Mouse (Mus musculus): ENCODE results near the gene Sqor. TPM values are rescaled to one million over a fixed set of nuclear protein-coding genes. Genes with fewer than 3 reads are reported as not detected.

Sqor gene
- 2.3 and 2.5 TPM in 2 replicates for polyA plus RNA-seq (2015; fragmentation: Nextera tagmentation; extraction: Ambion mirVana)

DNA sequence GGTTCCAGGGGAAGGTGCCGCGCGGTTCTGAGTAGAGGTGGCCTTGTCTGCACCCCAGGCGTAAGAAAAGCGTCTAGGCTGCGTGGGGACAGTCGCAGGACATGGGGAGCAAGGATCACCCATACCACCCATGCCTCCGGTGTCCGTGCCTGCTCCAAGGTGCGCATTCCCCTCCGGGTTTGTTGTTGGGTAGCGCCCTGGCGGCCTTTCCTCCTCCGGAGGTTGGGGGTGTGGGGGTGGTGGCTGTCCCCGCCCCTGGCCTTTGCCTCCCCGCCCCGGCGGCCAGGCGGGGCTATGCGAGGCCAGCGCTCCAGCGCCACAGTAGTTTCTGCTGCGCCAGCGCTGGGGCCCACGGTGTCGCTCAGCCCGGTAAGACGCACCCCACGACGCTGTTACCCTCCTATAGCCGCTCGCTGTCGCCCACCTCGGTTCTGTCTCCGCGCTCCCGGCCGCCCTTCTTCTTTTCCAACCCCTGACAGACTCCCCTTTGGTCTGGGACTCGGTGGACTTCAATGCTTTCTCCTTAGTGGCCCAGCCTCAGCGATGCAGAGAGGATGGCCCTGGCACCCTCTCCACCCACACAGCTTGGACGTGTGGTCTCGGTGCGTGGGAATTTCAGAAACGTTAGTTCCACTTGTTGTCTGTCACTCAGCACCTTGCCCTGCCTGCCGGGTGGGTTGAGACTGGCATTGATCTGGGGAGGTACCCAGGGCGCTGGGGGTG is at the start of gene Sqor:
Gene Sqor (plus strand): TSS at position 167 of the 723 bp plus-strand sequence.
- peak within 1 kb of the TSS; percentile 40 for H3K4me3 ChIP-seq
- H3K27ac ChIP-seq (replicated peaks) = no peak within 1 kb of the TSS
- WGBS = under 1% methylated on average over 45 of the region's 46 CpGs
- no peaks in the 10 kb centered on the region for H3K9me3 ChIP-seq
- no peaks in the 10 kb centered on the region for H3K36me3 ChIP-seq
- peaks cover 9% of the 10 kb centered on the region for H3K4me1 ChIP-seq (replicated peaks)
- H3K9ac ChIP-seq = peak within 1 kb of the TSS; percentile 64
- H3K4me2 ChIP-seq = peak within 1 kb of the TSS; percentile 75
- ATAC-seq (ENCODE audit: low read depth) = peak; percentile 50; the same call in 1 of the 2 replicates
- H3K27me3 ChIP-seq = peaks cover 40% of the 10 kb centered on the region

DNA sequence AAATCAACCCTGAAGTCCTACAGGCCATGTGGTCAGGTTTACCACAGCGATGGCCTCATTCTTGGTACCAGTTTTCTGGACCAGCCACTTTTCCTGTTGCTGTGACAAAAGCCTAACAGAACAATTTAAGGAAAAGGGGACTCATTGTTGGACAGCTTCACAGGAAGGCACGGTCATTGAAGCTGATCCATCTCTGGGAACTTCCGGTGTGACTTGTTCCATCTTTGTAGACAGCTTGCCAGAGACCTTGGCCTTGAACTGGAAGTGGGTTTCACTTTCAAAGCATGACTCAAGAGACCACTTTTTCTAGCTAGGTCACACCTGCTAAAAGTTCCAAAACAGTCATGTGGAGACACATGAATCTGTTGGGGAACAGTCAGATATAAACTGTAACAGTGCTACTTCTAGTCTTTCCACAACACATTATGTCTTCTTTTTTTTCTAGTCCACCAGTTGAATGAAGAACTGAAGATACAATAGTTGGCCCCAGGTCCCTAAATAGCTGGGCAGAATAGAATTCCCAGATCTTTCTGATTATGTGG is 48.7 kb upstream of the Sqor start:
- Histone ChIP-seq H3K27ac (replicated peaks) (no peak overlapping the region), H3K36me3 (no peaks in the 10 kb centered on the region), H3K4me3 (no peak overlapping the region), H3K4me1 (replicated peaks) (no peaks in the 10 kb centered on the region), H3K9ac (no peak overlapping the region), H3K4me2 (no peak overlapping the region), H3K9me3 (no peaks in the 10 kb centered on the region), H3K27me3 (no peaks in the 10 kb centered on the region)
- ATAC-seq (ENCODE audit: low read depth) = no peak
- WGBS = 84% methylated on average over 3 of the region's 3 CpGs

GRCm38 (mm10) chr2:122719232-122719631 is 45.8 kb upstream of the Sqor start:
- no peak overlapping the region for H3K27ac ChIP-seq (replicated peaks)
- no peaks in the 10 kb centered on the region for H3K27me3 ChIP-seq
- H3K4me1 ChIP-seq (replicated peaks) = no peaks in the 10 kb centered on the region
- no peak overlapping the region for H3K4me3 ChIP-seq
- no peak for ATAC-seq (ENCODE audit: low read depth)
- H3K9me3 ChIP-seq = no peaks in the 10 kb centered on the region
- WGBS = 67% methylated on average over 1 of the region's 1 CpGs
- no peaks in the 10 kb centered on the region for H3K36me3 ChIP-seq
- no peak overlapping the region for H3K4me2 ChIP-seq
- no peak overlapping the region for H3K9ac ChIP-seq

DNA sequence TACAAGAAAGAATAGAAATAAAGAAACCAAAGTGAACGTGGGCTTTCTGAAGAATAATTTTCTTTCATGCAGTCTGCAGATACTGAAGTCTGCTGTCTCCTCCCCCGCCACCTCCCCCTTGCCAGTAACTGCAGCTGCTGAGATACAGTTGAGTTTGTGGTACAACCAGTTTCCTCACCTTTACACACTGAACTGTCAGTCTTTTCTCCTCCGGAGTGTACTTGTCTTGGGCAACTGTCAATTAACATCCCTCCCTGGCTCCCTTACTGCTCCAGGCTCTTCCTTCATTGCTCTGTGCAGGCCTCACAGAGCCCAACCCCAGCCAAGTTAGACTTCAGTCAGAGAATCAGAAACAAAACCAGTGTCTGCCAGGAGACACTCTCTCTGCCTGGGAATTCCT is 44.5 kb upstream of the Sqor start:
- Histone ChIP-seq H3K9me3 (no peaks in the 10 kb centered on the region), H3K4me2 (no peak overlapping the region), H3K27me3 (no peaks in the 10 kb centered on the region), H3K36me3 (no peaks in the 10 kb centered on the region), H3K4me1 (replicated peaks) (no peaks in the 10 kb centered on the region), H3K9ac (no peak overlapping the region), H3K4me3 (no peak overlapping the region), H3K27ac (replicated peaks) (no peak overlapping the region)
- WGBS = 82% methylated on average over 3 of the region's 3 CpGs
- ATAC-seq (ENCODE audit: low read depth) = no peak

DNA sequence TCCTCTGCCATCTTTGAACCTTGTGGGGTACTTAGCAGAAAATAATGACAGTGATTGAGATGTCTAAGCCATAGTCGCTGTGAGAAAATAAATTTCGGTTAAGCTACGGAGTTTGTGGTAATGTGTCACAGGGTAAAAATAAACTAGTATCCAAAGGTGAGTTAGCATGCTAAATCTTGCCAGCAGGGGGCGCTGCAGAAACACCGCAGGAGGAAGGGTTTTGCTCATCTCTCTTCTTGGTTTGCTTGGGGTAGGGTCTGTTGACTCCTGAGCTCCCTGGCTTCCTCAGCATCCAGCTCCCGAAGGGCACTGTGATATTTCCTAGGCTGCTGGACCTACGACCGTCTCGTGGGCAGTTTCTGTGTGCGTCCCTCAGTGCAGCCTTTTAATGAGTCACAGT is 39.4 kb upstream of the Sqor start:
- Histone ChIP-seq H3K36me3 (no peaks in the 10 kb centered on the region), H3K9me3 (no peaks in the 10 kb centered on the region), H3K27ac (replicated peaks) (no peak overlapping the region), H3K27me3 (0 out of 2 replicates have a peak, but pooled peaks cover 1% of the 10 kb centered on the region), H3K4me1 (replicated peaks) (no peaks in the 10 kb centered on the region), H3K9ac (no peak overlapping the region), H3K4me2 (no peak overlapping the region), H3K4me3 (no peak overlapping the region)
- 62% methylated on average over 10 of the region's 10 CpGs for WGBS
- no peak for ATAC-seq (ENCODE audit: low read depth)

DNA sequence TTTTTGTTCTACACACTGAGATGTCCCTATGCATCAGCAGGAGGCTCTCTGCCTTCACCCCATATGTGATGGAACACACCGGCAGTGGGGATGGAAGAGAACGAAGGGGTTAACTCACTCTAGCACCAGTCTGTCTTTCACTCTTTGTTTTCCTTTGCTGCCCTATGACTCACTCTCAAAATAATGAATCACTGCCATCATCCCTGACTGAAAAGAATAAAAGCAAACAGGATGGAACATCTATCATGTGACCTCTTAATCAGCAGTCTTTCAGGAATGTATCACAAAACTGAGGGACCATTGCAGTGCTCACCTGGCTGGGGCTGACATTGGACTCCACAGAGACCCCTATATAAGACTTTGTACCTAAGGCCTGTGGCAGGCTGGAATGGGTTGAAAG is 33.6 kb upstream of the Sqor start:
- H3K27ac ChIP-seq (replicated peaks) = no peak overlapping the region
- H3K9ac ChIP-seq = no peak overlapping the region
- 65% methylated on average over 2 of the region's 2 CpGs for WGBS
- H3K36me3 ChIP-seq = no peaks in the 10 kb centered on the region
- no peak overlapping the region for H3K4me2 ChIP-seq
- peaks cover 32% of the 10 kb centered on the region for H3K27me3 ChIP-seq
- H3K4me1 ChIP-seq (replicated peaks) = no peaks in the 10 kb centered on the region
- no peaks in the 10 kb centered on the region for H3K9me3 ChIP-seq
- no peak for ATAC-seq (ENCODE audit: low read depth)
- no peak overlapping the region for H3K4me3 ChIP-seq

- under 1% methylated on average over 48 of the region's 59 CpGs for WGBS
These were observed 26.9 kb upstream of the Sqor start, which contains the start of gene Bloc1s6 for GRCm38 (mm10) chr2:122737894-122738830. Gene Bloc1s6, plus strand, starts transcription at chr2:122738503.

GRCm38 (mm10) chr2:122739023-122739422 is 26.0 kb upstream of the Sqor start:
- Histone ChIP-seq H3K4me1 (replicated peaks) (peaks cover 25% of the 10 kb centered on the region), H3K9ac (peak overlapping the region; percentile 97), H3K27me3 (peaks cover 22% of the 10 kb centered on the region), H3K4me3 (peak overlapping the region; percentile 89), H3K27ac (replicated peaks) (peak overlapping the region; percentile 97), H3K9me3 (no peaks in the 10 kb centered on the region), H3K36me3 (peaks cover 13% of the 10 kb centered on the region; the same call in 1 of the 2 replicates), H3K4me2 (peak overlapping the region; percentile 62)
- WGBS = 40% methylated on average over 7 of the region's 7 CpGs
- no peak; the same call in 1 of the 2 replicates for ATAC-seq (ENCODE audit: low read depth)

More at GRCm38 (mm10) chr2:122737894-122738830, 26.9 kb upstream of the Sqor start, which contains the start of gene Bloc1s6:
- Histone ChIP-seq H3K27me3 (peaks cover 29% of the 10 kb centered on the region), H3K36me3 (peaks cover 8% of the 10 kb centered on the region; the same call in 1 of the 2 replicates), H3K4me1 (replicated peaks) (peaks cover 25% of the 10 kb centered on the region), H3K4me2 (peak within 1 kb of the TSS; percentile 62), H3K27ac (replicated peaks) (peak within 1 kb of the TSS; percentile 97), H3K4me3 (peak within 1 kb of the TSS; percentile 89), H3K9ac (peak within 1 kb of the TSS; percentile 97), H3K9me3 (no peaks in the 10 kb centered on the region)
- peak; percentile 98 for ATAC-seq (ENCODE audit: low read depth)

DNA sequence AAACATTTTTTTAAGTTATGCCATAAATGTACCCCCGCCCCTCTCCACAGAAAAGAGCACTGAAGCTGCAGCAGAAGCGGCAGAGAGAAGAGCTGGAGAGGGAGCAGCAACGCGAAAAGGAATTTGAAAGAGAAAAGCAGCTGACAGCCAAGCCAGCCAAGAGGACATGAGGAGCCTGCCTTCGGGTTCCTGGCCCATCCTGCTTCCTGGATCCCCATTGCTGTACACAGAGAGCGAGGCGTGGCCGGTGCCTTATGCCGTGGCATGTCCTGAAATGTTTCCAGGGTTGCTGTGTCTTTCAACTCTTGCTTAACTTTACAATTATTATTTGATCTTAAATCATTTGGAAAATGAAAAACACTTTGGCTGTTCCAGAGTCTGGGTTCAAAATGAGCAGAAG is 18.6 kb upstream of the Sqor start:
- H3K4me3 ChIP-seq = no peak overlapping the region
- WGBS = 92% methylated on average over 9 of the region's 9 CpGs
- H3K4me2 ChIP-seq = no peak overlapping the region
- no peaks in the 10 kb centered on the region for H3K9me3 ChIP-seq
- peaks cover 54% of the 10 kb centered on the region for H3K36me3 ChIP-seq
- no peaks in the 10 kb centered on the region for H3K27me3 ChIP-seq
- no peaks in the 10 kb centered on the region for H3K4me1 ChIP-seq (replicated peaks)
- H3K27ac ChIP-seq (replicated peaks) = no peak overlapping the region
- H3K9ac ChIP-seq = no peak overlapping the region
- ATAC-seq (ENCODE audit: low read depth) = no peak

- 18% methylated on average over 7 of the region's 7 CpGs for WGBS
- H3K4me1 ChIP-seq (replicated peaks) = no peaks in the 10 kb centered on the region
- ATAC-seq (ENCODE audit: low read depth) = peak; percentile 75
- H3K27ac ChIP-seq (replicated peaks) = no peak overlapping the region
- H3K9ac ChIP-seq = no peak overlapping the region
- peak overlapping the region; percentile 31 for H3K4me2 ChIP-seq
- no peaks in the 10 kb centered on the region for H3K9me3 ChIP-seq
- H3K36me3 ChIP-seq = peaks cover under 1% of the 10 kb centered on the region; the same call in 1 of the 2 replicates
- no peak overlapping the region for H3K4me3 ChIP-seq
- H3K27me3 ChIP-seq = peaks cover 12% of the 10 kb centered on the region
These were observed 11.2 kb upstream of the Sqor start for GRCm38 (mm10) chr2:122753739-122754343.

GRCm38 (mm10) chr2:122759791-122760190 is 5.2 kb upstream of the Sqor start:
- H3K27ac ChIP-seq (replicated peaks) = no peak overlapping the region
- no peak overlapping the region for H3K9ac ChIP-seq
- peaks cover under 1% of the 10 kb centered on the region; the same call in 1 of the 2 replicates for H3K4me1 ChIP-seq (replicated peaks)
- 76% methylated on average over 1 of the region's 1 CpGs for WGBS
- no peaks in the 10 kb centered on the region for H3K36me3 ChIP-seq
- no peaks in the 10 kb centered on the region for H3K9me3 ChIP-seq
- peaks cover 26% of the 10 kb centered on the region for H3K27me3 ChIP-seq
- no peak for ATAC-seq (ENCODE audit: low read depth)
- H3K4me3 ChIP-seq = no peak overlapping the region
- H3K4me2 ChIP-seq = no peak overlapping the region
